Mouse (Mus musculus) kidney, adult 2 months (tissue): ENCODE data around the gene Myh1.

ENCODE experiments used
- CTCF ChIP-seq: fragments of 200-500 bp; conservative IDR thresholded peaks from 2 replicates; pipeline ENCODE4 v1.5.1; 2011; ENCODE audit warnings: low read depth, mild to moderate bottlenecking, control low read depth, low read length, moderate library complexity, mixed read lengths; ENCODE audit not compliant: insufficient read depth, insufficient read length
- POLR2A ChIP-seq: fragments of 200-500 bp; IDR thresholded peaks from one replicate; pipeline ENCODE4 v1.6.1; 2011; ENCODE audit warnings: low read depth, low read length, control low read depth

- TF ChIP-seq POLR2A = no peak
- TF ChIP-seq CTCF = no peak
Measured at GRCm38 (mm10) chr11:67151159-67151558, 48.7 kb upstream of the Myh1 start.
